Mouse (Mus musculus): Measurements from ENCODE around the gene Pola2. TPM values are rescaled to one million over a fixed set of nuclear protein-coding genes. Genes with fewer than 3 reads are reported as not detected.

The Pola2 gene
- polyA plus RNA-seq, 1 experiment = 48.5 TPM

DNA sequence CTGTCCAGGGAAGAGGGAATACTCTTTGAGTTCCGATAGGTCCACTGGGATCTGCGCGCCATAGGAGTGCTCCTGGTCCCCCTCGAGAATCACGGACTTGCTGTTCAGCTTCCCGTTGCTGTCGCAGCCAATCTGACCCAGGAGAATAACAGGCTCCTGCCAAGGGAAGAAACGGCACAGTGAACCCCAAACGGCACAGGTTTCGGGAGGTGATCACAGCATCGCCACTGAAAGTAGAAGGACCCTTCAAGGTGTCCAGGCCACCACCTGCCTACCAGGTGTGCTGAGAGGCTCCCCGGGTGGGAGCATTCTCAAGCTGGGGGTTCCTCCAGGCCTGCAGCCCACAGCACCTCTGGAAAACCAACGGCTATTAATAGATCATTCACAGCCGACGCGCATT, 12.4 kb downstream of the Pola2 start:
- TF ChIP-seq GATA1 (IDR thresholded peaks at IDR 0.05; ENCODE audit: low read length) = no peak

DNA sequence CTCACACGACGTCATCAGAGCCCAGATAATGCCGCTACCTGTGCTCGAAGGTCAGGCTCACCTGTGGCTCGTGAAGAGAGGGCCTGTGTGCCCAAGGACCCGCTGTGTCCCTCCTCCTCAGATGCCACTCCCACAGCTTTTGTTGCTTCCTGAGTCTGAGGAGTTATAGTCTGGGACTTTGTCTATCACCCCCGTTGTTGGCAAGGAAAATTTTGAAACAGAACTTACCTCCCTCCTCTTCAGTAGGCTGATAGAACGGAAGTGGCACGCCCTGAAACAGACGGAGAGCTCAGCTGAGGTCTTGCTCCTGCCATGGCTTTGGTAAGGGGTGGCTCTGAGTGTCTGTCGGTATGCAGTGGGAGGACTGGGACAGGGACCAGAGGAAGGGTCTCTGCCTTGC, 13.8 kb downstream of the Pola2 start:
- no peak for TF ChIP-seq GATA1 (IDR thresholded peaks at IDR 0.05; ENCODE audit: low read length)

DNA sequence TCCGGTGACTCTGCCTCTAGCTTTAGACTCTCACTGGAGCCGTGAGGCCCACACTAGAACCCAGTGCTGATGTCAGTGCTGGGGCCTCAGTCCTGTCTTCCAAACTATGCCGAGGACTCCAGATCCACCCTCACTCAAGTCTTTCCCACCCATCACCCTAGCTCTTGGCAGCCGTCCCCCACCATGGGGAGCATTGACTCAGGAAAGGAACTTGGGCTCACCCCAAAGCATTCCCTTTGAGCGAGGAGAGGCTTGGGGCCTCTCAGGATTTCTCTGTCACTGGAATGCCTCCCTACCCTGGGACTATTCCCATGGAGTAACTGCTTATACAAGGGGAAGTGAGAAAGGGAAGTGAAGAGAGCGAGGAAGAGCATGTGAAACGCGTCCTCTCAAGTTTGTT, 18.1 kb downstream of the Pola2 start:
- TF ChIP-seq GATA1 (IDR thresholded peaks at IDR 0.05; ENCODE audit: low read length) = no peak

DNA sequence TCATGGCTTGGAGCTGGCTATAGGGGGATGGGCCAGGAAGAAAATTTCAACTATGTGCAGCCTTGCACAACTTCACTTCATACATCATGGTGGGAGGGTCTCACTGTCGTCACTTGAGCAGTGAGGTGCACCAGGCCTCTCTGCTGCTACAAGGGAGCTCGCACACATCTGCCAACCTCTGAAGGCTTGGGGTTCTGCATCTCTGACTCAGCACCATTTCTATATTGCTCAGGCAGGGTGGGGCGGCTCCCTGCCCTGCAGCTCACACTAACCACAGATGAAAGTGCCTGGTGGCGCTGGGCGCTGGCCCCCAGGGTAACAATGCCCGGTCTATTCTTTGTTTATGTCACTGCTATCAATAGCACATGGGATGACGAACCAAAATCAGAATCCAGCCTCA, 19.0 kb downstream of the Pola2 start:
- TF ChIP-seq GATA1 (IDR thresholded peaks at IDR 0.05; ENCODE audit: low read length) = no peak

DNA sequence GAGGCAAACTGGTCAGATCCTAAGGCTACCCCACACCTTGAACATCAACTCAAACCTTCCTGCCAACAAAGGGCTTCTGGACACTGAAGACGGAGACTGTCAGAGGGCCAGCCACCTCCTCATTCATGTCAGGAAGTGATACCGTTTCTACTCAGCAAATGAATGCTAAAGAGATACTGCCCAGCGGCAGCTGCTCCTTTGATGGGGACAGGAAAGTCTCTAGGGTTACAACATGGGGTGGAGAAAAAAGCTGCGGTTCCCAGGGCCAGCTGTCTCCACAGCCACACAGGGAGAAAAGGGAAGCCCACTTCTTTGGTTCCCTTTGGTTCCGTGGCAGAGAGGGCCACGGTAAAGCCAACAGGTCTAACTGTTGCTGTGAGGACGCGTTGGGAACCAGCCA, 19.9 kb downstream of the Pola2 start:
- TF ChIP-seq GATA1 (IDR thresholded peaks at IDR 0.05; ENCODE audit: low read length) = no peak

DNA sequence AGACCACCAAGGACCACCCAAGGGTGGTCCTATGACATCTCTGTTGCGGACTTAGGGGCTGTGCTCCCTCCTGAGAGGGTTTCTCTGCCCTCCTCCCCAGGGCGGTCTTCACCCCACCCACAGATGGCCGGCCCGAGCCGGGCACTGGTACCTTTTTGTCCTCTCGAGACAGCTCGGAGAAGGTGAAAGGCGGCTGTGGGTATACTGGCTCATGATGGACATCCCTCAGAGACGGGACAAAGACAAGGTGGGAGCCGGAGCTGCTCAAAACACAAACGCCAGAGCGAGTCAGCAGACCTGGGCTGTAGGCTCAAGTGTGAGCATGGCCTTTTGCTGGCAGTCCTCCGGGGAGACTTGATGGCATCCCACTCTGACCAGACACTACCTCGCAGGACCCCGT, 20.6 kb downstream of the Pola2 start:
- no peak for TF ChIP-seq GATA1 (IDR thresholded peaks at IDR 0.05; ENCODE audit: low read length)

DNA sequence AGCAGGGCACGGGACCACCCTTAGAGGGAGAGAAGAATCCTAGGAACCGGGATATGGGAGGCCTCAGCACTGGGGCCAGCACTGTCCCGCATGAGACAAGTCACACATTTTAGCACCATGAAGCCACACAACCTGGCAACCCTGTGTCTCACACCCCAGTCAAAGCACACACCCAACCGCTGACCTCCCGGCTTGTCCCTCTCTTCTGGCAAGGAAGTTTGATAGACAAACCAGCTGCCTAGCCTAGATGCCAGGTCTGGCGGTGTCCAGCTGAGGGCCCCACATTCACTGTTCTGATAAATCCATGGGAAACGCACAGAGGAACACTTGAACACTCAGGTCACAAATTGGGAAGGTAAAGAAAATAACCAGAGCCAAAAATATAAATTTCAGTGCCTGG, 21.4 kb downstream of the Pola2 start:
- TF ChIP-seq GATA1 (IDR thresholded peaks at IDR 0.05; ENCODE audit: low read length) = no peak

DNA sequence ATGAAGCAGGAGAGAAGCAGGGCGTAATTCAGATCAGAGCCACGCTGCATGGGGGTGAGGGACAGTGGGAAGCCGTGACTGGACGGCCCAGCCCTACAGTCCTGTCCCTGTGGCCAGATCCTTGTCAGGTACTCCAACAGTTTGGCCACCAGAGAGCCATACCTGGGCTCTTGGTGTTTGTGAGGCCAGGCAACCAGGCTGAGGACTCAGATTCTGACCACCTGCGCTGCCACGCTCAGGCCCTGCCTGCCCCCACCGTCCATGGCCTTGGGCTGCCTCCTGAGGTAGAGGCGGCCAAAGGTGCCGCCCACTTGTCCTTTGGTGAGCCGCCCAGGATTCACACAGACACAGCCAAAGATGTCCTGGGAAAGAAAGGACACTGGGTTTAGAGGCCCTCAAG, 23.3 kb downstream of the Pola2 start:
- no peak for TF ChIP-seq GATA1 (IDR thresholded peaks at IDR 0.05; ENCODE audit: low read length)

DNA sequence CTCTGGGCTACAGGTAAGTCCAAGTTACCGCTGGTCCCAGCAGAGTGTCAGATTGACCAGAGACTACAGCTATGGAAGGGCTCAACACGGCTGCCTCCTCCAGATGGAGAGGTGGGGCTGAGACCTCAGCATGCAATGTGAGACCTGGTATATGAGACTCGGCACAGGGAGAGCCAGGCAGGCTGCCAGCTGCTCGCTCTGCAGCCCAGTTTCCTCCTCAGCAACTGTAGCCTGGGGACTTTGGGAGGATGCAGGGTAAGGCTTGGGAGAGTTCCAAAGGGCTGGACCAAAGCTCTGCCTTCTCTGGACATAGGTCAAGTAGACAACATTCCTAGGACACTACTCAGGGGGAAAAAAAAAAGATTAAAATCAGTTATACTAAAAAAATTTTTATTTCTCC, 23.8 kb downstream of the Pola2 start:
- TF ChIP-seq GATA1 (IDR thresholded peaks at IDR 0.05; ENCODE audit: low read length) = no peak

DNA sequence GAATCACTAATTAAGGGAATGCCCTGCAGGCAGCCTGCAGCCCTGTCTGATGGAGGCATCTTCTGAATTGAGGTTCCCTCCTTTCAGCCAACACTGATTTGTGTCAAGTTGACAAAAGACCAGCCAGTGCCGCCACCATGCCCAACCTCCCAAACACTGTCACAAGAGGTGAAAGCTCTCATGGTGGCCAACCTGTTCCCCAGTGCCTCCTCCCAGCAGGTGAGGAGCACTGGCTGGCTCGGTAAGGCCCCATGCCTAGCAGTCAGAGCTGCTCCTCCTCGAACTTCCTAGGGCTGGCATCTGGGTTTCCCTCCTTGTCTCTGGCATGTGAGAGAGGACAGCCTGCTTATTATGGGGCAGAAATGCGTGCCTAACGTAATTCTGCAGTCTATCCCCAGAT, 24.3 kb downstream of the Pola2 start:
- TF ChIP-seq GATA1 (IDR thresholded peaks at IDR 0.05; ENCODE audit: low read length) = no peak

DNA sequence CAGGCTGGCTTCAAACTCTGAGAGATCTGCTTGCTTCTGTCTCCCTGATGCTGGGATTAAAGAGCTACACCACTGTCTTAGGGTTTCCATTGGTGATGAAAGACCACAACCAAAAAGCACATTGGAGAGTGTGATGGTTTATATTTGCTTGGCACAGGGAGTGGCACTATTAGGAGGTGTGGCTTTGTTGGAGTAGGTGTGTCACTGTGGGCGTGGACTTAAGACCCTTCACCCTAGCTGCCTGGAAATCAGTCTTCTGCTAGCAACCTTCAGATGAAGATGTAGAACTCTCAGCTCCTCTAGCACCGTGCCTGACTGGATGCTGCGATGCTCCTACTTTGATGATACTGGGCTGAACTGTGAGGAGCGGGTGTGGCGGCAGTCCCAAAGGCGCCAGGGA, 25.5 kb downstream of the Pola2 start:
- no peak for TF ChIP-seq GATA1 (IDR thresholded peaks at IDR 0.05; ENCODE audit: low read length)

DNA sequence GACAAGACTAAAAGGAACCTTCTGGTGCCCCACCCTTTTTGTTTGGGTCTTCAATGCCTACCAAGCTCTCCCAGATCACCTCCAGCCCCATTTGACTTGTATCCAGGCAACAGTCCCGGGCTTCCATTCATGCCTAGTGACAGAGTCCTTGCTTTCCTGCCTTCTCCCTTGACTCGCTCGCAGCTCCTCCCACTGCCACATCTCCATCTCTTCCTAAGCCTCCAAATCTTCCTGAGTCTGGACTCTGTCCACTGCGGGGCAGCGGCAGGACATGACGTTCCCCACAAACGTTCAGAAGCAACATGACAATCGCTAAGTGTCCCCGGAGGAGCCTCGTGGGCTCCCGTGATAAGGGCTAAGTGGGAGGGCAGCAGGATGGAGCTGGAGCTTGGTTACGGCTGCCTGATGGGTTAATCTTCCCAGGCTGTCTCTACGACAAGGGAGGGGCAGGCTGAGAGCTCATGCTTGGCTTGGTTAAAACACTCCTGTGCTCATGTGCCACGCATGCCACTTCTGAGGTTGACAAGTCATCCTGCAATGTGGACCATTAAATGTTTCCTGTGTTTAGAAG, 26.1 kb downstream of the Pola2 start:
- TF ChIP-seq GATA1 (IDR thresholded peaks at IDR 0.05; ENCODE audit: low read length) = no peak

DNA sequence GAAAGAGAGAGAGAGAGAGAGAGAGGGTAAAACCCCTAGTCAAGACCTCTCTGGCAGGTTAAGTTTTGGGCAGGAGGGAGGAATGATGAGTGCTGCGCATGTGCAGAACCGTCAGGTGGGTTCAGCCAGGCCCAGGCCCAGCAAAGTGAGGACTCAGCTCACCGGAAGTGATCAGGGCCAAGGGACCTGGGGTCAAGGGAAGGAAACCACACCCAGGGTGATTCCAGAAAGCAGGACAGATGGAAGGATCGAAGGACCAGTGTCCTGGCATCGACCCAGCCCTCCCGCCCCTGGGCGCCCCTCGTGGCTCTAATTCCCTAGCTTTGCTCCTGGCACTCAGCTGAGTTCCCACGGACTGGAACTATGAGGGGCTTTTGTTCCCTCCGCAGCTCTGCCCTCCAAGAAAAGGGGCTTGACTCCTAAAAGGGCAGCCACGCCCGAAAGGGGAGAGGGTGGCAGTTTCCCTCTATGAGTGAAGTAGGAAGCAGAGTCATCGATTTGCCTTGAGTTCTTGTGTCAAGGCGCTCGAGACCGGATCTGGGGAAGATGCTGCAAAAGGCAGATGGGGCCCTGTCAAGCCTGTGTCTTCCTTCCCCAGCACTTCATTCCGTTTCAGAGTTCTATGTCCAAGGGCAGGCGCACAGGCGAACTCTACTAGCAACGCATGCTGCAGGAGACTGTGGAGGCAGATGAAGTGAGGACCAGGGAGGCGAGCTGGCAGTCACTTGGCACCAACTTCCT, 26.7 kb downstream of the Pola2 start:
- TF ChIP-seq GATA1 (IDR thresholded peaks at IDR 0.05; ENCODE audit: low read length) = no peak

DNA sequence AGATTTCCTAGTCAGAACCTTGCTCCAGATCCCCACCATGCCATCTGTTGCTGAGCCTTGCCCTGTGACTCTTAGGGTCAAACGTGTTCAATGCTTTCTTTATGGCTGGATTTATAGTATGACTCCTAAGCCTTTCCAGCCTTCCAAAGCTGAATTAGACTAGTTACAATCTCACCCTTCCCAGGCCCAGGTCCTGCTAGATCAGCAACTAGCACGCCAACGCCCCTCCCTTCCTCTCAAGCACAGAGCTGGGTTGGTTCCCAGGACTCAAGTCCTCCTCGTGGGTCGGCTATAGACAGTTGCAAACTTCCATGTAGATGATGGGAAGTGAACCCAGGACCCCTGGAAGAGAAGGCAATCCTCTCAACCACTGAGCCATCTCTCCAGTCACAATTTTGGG, 28.3 kb downstream of the Pola2 start:
- TF ChIP-seq GATA1 (IDR thresholded peaks at IDR 0.05; ENCODE audit: low read length) = no peak

DNA sequence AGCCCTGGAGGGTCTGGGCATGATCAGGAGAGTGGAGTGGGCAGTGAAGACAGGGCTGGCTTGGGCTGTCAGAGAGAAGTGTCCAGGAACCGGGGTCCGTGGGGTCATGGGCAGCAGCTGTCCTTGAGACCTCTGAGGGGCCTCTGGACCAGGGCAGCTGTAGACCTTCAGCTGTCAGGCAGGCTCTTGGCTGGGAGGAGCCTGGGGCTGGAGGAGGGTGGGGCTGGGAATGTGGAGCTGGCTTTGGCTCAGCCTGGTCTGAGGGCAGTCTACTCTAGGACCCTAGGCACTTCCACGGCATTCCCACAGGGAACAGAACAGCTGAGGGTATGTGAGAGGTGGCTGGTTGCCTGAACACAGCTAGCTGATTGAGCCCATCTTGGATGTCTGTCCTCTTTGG, 28.7 kb downstream of the Pola2 start:
- TF ChIP-seq GATA1 (IDR thresholded peaks at IDR 0.05; ENCODE audit: low read length) = no peak

DNA sequence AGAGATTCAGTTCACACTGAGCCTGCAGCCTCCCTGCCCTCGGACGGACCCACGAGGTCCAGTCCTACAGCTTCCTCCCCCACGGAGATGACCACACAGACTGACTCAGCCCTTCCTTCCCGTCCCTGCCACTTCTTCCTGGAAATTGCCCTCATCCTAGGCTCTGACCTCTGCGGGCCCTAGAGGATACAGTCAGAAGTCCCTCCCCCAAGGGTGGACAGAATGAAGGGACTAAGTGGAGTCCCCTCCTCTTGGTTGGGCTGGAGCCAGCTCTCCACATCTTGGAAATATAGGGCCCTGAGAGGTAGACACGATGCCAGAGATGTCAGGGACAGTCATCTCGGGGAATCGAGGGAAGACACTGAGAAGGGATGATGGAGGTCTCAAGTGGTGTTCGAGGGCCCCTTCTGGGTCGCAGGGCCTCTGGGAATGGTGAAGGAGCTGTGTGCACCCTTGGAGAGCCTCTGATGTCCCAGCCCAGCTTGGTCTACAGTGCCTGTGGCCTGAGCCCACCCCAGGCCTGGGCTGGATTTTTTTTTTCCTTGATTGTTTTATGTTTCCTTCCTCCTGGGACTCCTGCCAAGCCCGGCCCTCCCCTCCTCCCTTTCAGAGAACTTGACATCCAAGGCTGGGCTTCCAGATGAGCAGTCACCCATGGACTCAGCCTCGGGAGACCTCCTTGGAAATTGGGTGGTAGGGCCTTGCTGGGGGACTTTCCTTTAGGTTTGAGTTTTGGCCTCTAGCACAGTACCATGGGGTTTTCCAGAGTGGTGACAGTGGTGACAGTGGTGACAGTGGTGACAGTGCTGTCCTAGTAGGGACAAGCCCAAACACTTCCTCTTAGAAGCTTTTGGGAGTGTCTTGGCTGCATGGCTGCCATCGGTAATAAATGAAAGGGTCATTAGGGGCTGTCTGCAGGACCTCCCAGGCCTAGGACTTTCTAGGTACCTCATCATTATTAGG, 34.1 kb downstream of the Pola2 start:
- no peak for TF ChIP-seq GATA1 (IDR thresholded peaks at IDR 0.05; ENCODE audit: low read length)
